Mouse (Mus musculus) lung, embryonic 14.5 days (tissue): ENCODE measurements around the gene Dph5. TPM values are rescaled to one million over a fixed set of nuclear protein-coding genes. Genes with fewer than 3 reads are reported as not detected.
A peak's percentile ranks its signal among the peaks of the same experiment; 100 is the strongest.

ENCODE experiments used
- ATAC-seq: fragments of 200-750 bp; cut with Nextera tagmentation; 2 replicates; pipeline ENCODE4 v1.8.0; 2017; ENCODE audit warnings: mild to moderate bottlenecking, moderate TSS enrichment, moderate library complexity; ENCODE audit not compliant: insufficient read depth
- DNase-seq: peaks from one replicate; pipeline ENCODE4 v3.0.0-alpha.2; 2015
- H3K27ac ChIP-seq: fragments of 300-500 bp; sonication (generic); 2 replicates; pipeline ENCODE4 v1.5.1; 2014; ENCODE audit warnings: low read depth, mild to moderate bottlenecking, moderate library complexity
- H3K27me3 ChIP-seq: fragments of 300-500 bp; sonication (generic); 2 replicates; pipeline ENCODE4 v1.6.1; 2014; ENCODE audit warnings: low read length, control low read depth; ENCODE audit not compliant: insufficient read depth
- H3K36me3 ChIP-seq: fragments of 300-500 bp; sonication (generic); 2 replicates; pipeline ENCODE4 v1.6.1; 2014; ENCODE audit warnings: control low read depth; ENCODE audit not compliant: insufficient read depth
- H3K4me1 ChIP-seq: fragments of 300-500 bp; sonication (generic); 2 replicates; pipeline ENCODE4 v1.6.1; 2014; ENCODE audit warnings: antibody characterized with exemption, control low read depth; ENCODE audit not compliant: insufficient read depth
- H3K4me2 ChIP-seq: fragments of 300-500 bp; sonication (generic); 2 replicates; pipeline ENCODE4 v1.6.1; 2014; ENCODE audit warnings: mild to moderate bottlenecking
- H3K4me3 ChIP-seq: fragments of 300-500 bp; sonication (generic); 2 replicates; pipeline ENCODE4 v1.5.1; 2014; ENCODE audit warnings: low read depth, low read length
- H3K9ac ChIP-seq: fragments of 300-500 bp; sonication (generic); 2 replicates; pipeline ENCODE4 v1.6.1; 2014
- H3K9me3 ChIP-seq: fragments of 300-500 bp; sonication (generic); 2 replicates; pipeline ENCODE4 v1.6.1; 2016; ENCODE audit warnings: low read depth, low read length, control low read depth
- CTCF ChIP-seq: IDR thresholded peaks from 2 replicates; pipeline ENCODE4 v1.5.1; 2016; ENCODE audit warnings: antibody characterized with exemption, low read depth
- WGBS: fragments of 180-500 bp; shearing (Covaris S2); extraction: QIAGEN DNeasy Blood & Tissue Kit; methylation state at CpG from one replicate; pipeline ENCODE4 v1.1.7; 2014; 5-methylcytosine and 5-hydroxymethylcytosine counted together
- polyA plus RNA-seq: library from polyadenylated mRNA; unstranded; fragments of >200 nt; fragmentation: Nextera tagmentation; extraction: Ambion mirVana; gene quantifications from 2 replicates; pipeline ENCODE4 v1.2.1, GENCODE M21; 2014

Gene Dph5
- polyA plus RNA-seq, 1 experiment from 2014 or later = 28.0 TPM

DNA sequence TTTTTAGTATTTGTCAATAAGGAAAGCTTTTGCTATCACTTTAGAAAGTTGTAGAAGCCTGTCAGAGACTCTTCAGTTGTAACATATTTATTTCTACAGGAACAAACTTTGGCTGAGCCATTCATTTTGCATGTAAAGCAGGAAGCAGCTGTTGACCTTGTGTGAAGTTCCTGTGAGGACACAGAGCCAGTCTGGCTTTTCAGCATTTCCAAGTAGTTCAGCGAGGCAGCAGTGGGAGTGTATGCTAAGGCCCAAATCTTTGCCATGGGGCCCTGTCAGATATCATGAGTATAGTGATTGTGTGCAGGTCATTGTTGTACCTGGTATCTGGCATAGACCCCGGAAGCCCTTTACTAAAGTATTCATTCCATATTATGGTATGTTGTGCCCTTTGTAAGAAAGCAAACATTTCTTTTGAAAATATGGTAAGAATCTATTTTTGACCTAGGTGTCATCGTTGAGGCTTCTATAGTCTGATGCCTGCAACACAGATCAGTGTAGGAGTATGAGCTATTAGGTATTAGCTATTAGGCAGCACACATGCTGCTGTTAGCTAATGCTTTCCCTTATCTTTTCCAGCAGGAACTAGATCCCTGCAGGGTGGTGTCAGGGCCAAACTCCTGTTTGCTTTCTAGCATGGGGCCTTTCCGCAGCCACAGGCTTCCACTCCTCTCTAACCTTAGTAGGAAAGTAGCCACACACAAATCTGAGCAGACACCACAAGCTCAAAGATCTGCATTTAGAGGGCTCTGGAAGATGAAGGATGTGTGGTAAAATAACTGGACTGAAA is 37.0 kb downstream of the Dph5 start:
- H3K4me2 ChIP-seq = no peak overlapping the region
- TF ChIP-seq CTCF = no peak
- no peak overlapping the region for H3K4me3 ChIP-seq
- ATAC-seq (no peak), DNase-seq (peak; percentile 58)
- no peaks in the 10 kb centered on the region for H3K27me3 ChIP-seq
- H3K4me1 ChIP-seq = no peaks in the 10 kb centered on the region
- H3K9ac ChIP-seq = no peak overlapping the region
- H3K36me3 ChIP-seq = peaks cover 15% of the 10 kb centered on the region; the same call in 1 of the 2 replicates
- 77% methylated on average over 4 of the region's 4 CpGs for WGBS
- H3K27ac ChIP-seq = no peak overlapping the region
- H3K9me3 ChIP-seq = no peaks in the 10 kb centered on the region

DNA sequence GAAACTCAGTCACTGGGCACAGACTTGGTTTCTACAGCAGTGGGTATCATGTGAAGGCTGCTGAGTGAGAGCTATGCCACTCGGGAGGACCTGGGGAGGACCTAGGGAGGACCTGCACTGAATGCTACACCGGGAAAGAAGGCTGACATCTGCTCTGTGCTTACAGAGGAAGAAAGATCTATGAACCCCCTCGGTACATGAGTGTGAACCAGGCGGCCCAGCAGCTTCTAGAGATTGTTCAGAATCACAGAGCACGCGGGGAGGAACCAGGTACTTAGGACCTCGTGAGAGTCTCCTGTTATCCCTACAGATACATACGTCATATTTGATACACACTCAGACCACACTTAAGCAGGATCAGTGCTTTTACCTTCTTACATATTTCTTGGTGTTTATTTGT is 38.9 kb downstream of the Dph5 start:
- H3K4me2 ChIP-seq = no peak overlapping the region
- H3K4me3 ChIP-seq = no peak overlapping the region
- H3K27me3 ChIP-seq = no peaks in the 10 kb centered on the region
- H3K4me1 ChIP-seq = no peaks in the 10 kb centered on the region
- no peak overlapping the region for H3K27ac ChIP-seq
- ATAC-seq (no peak), DNase-seq (no peak)
- no peaks in the 10 kb centered on the region for H3K9me3 ChIP-seq
- 88% methylated on average over 8 of the region's 8 CpGs for WGBS
- no peak for TF ChIP-seq CTCF
- H3K9ac ChIP-seq = no peak overlapping the region
- H3K36me3 ChIP-seq = peaks cover 15% of the 10 kb centered on the region; the same call in 1 of the 2 replicates

DNA sequence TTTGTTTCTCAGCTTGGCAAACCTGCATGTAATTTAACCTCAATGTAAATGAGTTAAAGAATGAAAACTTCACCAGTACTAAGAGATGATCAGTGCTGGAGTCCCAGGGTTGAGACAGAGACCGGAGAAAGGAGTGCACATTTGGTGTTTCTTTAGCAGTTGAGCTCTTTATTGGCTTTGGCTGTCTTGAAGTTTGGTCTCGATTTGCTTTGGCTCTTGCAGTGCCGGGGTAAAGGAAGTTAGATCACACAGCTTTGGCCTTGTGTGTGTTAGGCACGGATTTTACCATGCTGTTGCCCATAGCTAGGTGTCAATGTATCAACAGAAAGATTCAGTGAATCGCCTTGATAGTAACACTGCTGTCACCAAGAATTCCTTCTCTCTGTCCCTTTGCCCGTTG is 44.1 kb downstream of the Dph5 start:
- peaks cover 8% of the 10 kb centered on the region; the same call in 1 of the 2 replicates for H3K36me3 ChIP-seq
- H3K4me2 ChIP-seq = no peak overlapping the region
- H3K4me3 ChIP-seq = no peak overlapping the region
- 86% methylated on average over 6 of the region's 6 CpGs for WGBS
- DNase-seq = no peak
- no peaks in the 10 kb centered on the region for H3K4me1 ChIP-seq
- no peaks in the 10 kb centered on the region for H3K27me3 ChIP-seq
- no peak for TF ChIP-seq CTCF
- no peak overlapping the region for H3K9ac ChIP-seq
- ATAC-seq = no peak
- no peak overlapping the region for H3K27ac ChIP-seq
- H3K9me3 ChIP-seq = no peaks in the 10 kb centered on the region

DNA sequence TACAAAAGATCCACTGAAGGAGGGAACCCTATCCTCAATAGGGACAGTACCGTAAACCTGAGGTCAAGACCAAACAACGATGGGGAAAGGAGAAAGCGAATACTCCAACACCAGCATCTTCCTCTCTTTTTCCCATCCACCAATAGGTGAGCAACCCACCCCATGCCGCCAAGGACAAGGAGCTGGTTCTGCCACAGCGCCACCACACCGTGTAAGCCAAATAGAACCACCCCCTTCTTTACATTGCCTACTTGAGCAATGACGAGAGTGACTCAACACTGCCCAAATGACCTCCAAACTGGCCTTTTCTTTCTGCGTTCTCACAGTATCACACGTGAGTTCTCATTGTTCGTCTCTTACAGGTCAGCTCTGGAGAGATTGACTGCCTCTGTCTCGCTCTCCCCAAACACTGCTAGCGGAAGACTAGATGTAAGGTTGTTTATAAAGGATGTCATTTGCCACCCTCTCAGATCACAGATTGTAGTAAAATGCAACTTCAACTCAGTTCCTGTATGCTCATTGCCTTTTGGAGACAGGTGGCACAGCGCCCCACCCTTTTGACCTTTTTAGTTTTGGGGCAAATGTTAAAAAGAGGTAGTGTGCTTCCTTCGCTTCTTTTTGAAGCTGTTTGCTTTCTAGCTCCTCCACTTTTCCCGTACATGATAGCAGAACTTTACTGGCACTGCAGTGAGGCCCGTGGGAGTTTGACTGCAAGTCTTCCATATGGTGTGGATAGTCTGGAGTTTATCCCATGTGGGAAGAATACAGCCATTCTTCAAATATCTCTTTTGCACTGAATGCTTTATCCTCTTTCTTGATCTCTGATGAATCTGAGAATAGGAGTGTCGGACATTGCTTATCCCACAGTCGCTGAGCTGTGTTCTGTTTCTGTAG is 45.9 kb downstream of the Dph5 start:
- DNase-seq (no peak), ATAC-seq (no peak)
- H3K4me3 ChIP-seq = no peak overlapping the region
- H3K4me2 ChIP-seq = no peak overlapping the region
- no peak for TF ChIP-seq CTCF
- no peaks in the 10 kb centered on the region for H3K27me3 ChIP-seq
- H3K4me1 ChIP-seq = no peaks in the 10 kb centered on the region
- no peak overlapping the region for H3K9ac ChIP-seq
- no peaks in the 10 kb centered on the region for H3K9me3 ChIP-seq
- H3K27ac ChIP-seq = no peak overlapping the region
- WGBS = 76% methylated on average over 18 of the region's 18 CpGs
- H3K36me3 ChIP-seq = no peaks in the 10 kb centered on the region

DNA sequence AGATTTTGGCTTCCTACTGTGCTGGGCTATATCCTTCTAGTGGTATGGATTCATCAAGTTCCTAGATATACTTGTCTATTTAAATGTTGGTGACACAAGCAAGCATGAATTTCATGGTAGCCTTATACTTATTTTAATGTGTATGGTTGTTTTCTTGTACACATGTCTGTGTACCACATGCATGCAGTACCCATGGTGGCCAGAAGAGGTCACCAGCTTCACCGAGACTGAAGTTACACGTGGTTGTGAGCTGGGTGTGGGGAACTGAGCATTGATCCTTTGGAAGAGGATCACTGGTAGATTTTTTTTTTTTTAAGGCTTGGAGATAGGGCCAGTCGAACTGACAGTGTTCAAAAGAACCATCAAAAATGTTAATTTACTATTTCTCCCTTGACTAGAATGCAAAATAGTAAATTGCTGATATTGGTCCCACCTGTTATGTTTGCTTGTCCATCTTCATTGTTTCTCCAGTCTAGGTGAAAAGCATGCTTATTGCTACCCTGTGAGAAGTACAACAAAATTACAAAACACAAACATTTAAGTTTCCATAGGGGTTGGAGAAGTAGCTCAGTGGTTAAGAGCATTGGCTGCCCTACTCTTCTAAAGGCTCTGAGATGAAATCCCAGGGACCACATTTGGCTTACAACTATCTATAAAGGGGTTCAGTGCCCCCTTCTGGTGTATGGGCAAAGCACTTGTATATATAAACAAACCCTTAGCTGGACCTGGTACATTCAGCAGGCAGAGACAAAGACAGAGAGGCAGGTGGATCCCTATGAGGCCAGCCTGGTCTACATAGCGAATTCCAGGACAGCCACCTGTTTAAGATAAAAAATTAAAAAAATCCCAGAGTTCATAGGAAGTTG is 49.3 kb downstream of the Dph5 start:
- ATAC-seq (no peak), DNase-seq (peak; percentile 74)
- Histone ChIP-seq H3K27me3 (no peaks in the 10 kb centered on the region), H3K9ac (no peak overlapping the region), H3K4me3 (no peak overlapping the region), H3K36me3 (peaks cover 13% of the 10 kb centered on the region), H3K27ac (no peak overlapping the region), H3K4me2 (no peak overlapping the region), H3K4me1 (no peaks in the 10 kb centered on the region), H3K9me3 (no peaks in the 10 kb centered on the region)
- 55% methylated on average over 4 of the region's 4 CpGs for WGBS
- peak; percentile 80 for TF ChIP-seq CTCF

DNA sequence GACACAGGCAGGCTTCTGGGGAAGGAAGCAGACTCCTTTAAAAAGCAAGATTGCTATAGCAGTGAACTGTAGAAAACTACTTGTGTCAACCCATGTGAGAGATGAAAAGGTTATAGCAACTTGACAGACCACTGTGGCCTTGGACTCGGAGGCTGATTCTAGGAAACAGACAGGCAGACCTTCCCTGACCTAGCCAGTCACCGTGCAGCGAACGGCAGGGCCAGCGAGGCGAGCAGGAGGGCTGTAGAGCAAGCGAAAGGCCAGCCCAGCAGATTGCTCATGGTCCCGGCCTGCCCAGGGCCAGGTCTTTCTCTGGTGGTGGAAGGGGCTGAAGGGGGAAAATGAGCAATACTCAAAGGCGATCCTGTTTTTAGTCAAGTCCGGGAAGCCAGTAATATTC is 50.2 kb downstream of the Dph5 start:
- no peaks in the 10 kb centered on the region for H3K9me3 ChIP-seq
- H3K36me3 ChIP-seq = peaks cover 20% of the 10 kb centered on the region
- no peak overlapping the region for H3K27ac ChIP-seq
- ATAC-seq (no peak), DNase-seq (no peak)
- H3K4me2 ChIP-seq = no peak overlapping the region
- no peaks in the 10 kb centered on the region for H3K4me1 ChIP-seq
- no peaks in the 10 kb centered on the region for H3K27me3 ChIP-seq
- no peak for TF ChIP-seq CTCF
- no peak overlapping the region for H3K4me3 ChIP-seq
- no peak overlapping the region for H3K9ac ChIP-seq
- WGBS = 85% methylated on average over 10 of the region's 10 CpGs
